Mouse (Mus musculus) embryonic facial prominence, embryonic 14.5 days (tissue): ENCODE results near the gene Acbd4. TPM values are rescaled to one million over a fixed set of nuclear protein-coding genes. Genes with fewer than 3 reads are reported as not detected.
A peak's percentile ranks its signal among the peaks of the same experiment; 100 is the strongest.

ENCODE experiments used
- ATAC-seq: fragments of 200-750 bp; cut with Nextera tagmentation; 2 replicates; pipeline ENCODE4 v1.8.0; 2017; ENCODE audit warnings: low read depth, moderate number of reproducible peaks, moderate TSS enrichment
- DNase-seq: peaks from one replicate; pipeline ENCODE4 v3.0.0-alpha.2; 2015; ENCODE audit warnings: low spot score
- H3K27ac ChIP-seq: fragments of 300-500 bp; sonication (generic); replicated peaks from 2 replicates; pipeline ENCODE4 v1.5.1; 2014; ENCODE audit warnings: low read depth, mild to moderate bottlenecking, low read length, moderate library complexity
- H3K27me3 ChIP-seq: fragments of 300-500 bp; sonication (generic); replicated peaks from 2 replicates; pipeline ENCODE4 v1.6.1; 2014; ENCODE audit warnings: low read length; ENCODE audit not compliant: control insufficient read depth, insufficient read depth
- H3K36me3 ChIP-seq: fragments of 300-500 bp; sonication (generic); 2 replicates; pipeline ENCODE4 v1.6.1; 2014; ENCODE audit warnings: low read length, mixed read lengths; ENCODE audit not compliant: control insufficient read depth, insufficient read depth
- H3K4me1 ChIP-seq: fragments of 300-500 bp; sonication (generic); 2 replicates; pipeline ENCODE4 v1.6.1; 2014; ENCODE audit warnings: antibody characterized with exemption, low read length; ENCODE audit not compliant: control insufficient read depth, insufficient read depth
- H3K4me2 ChIP-seq: fragments of 300-500 bp; sonication (generic); 2 replicates; pipeline ENCODE4 v1.6.1; 2014; ENCODE audit warnings: low read depth, mild to moderate bottlenecking, low read length, moderate library complexity, mixed read lengths
- H3K4me3 ChIP-seq: fragments of 300-500 bp; sonication (generic); 2 replicates; pipeline ENCODE4 v1.5.1; 2014; ENCODE audit warnings: low read depth, mild to moderate bottlenecking, low read length
- H3K9ac ChIP-seq: fragments of 300-500 bp; sonication (generic); 2 replicates; pipeline ENCODE4 v1.6.1; 2014; ENCODE audit warnings: low read depth, mild to moderate bottlenecking, low read length, moderate library complexity, mixed read lengths
- H3K9me3 ChIP-seq: fragments of 300-500 bp; sonication (generic); 2 replicates; pipeline ENCODE4 v1.6.1; 2016; ENCODE audit warnings: low read length; ENCODE audit not compliant: control insufficient read depth
- WGBS: fragments of 180-500 bp; shearing (Covaris S2); extraction: QIAGEN DNeasy Blood & Tissue Kit; methylation state at CpG from one replicate; pipeline ENCODE4 v1.1.7; 2014; 5-methylcytosine and 5-hydroxymethylcytosine counted together
- polyA plus RNA-seq: library from polyadenylated mRNA; unstranded; fragments of >200 nt; fragmentation: Nextera tagmentation; extraction: Ambion mirVana; gene quantifications from 2 replicates; pipeline ENCODE4 v1.2.1, GENCODE M21; 2014

Gene Acbd4
- polyA plus RNA-seq, result 15.0 and 21.4 TPM in 2 replicates

DNA sequence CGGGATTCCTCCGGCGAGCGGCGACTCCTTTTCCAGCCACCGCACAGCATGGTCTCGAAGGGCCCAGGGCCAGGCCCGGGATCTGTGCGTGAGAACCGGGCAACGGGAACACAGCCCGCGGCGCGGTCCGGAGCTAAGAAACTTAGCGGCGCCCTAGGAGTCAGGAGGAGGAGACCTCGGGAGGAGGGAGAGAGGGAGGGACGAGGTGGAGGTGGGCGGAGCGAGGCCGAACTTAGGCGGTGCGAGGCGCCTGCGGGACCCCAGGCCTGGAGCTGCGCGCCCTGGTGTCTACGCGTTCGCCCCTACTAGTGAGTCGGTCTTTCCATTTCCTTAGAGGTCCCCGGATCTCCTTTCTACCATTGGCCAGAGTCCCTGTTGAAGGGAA lies at the start of gene Acbd4, which contains the start of gene Plcd3:
Acbd4 (plus strand) TSS at position 202 of the 385 bp plus-strand sequence.
Plcd3 (minus strand) TSS at position 178 of the 385 bp plus-strand sequence.
- peak within 1 kb of the TSS; percentile 96 for H3K4me2 ChIP-seq
- peak; percentile 42 for ATAC-seq
- DNase-seq, result peak; percentile 87
- H3K27ac ChIP-seq, result no peak within 1 kb of the TSS
- H3K9ac ChIP-seq, result peak within 1 kb of the TSS; percentile 71
- peaks cover 20% of the 10 kb centered on the region for H3K4me1 ChIP-seq
- H3K27me3 ChIP-seq, result peaks cover 23% of the 10 kb centered on the region
- peak within 1 kb of the TSS; percentile 59 for H3K4me3 ChIP-seq
- no peaks in the 10 kb centered on the region for H3K9me3 ChIP-seq
- 0% methylated on average over 26 of the region's 34 CpGs for WGBS
- no peaks in the 10 kb centered on the region for H3K36me3 ChIP-seq

DNA sequence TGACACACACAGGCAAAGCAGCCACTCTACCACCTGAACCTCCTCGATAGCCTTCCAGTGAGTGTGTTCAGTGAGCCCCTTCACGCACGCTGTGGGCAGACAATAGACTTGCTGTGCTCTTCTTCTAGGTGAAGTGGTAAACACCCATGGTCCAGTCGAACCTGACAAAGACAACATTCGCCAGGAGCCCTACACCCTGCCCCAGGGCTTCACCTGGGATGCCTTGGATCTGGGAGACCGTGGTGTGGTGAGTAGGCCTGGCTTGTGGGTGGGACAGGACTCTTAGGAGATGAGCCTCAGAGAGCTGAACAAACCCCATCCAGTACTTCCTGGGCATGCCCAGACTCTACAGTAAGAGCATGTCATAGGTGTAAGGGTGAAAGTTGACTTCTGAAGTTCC lies 49.4 kb upstream of the Acbd4 start:
- H3K4me3 ChIP-seq, result no peak overlapping the region
- WGBS, result 88% methylated on average over 6 of the region's 6 CpGs
- H3K4me2 ChIP-seq, result no peak overlapping the region
- H3K4me1 ChIP-seq, result no peaks in the 10 kb centered on the region
- no peaks in the 10 kb centered on the region for H3K27me3 ChIP-seq
- H3K36me3 ChIP-seq, result peaks cover 68% of the 10 kb centered on the region
- H3K9ac ChIP-seq, result no peak overlapping the region
- DNase-seq, result no peak
- H3K9me3 ChIP-seq, result no peaks in the 10 kb centered on the region
- no peak overlapping the region for H3K27ac ChIP-seq
- ATAC-seq, result no peak

GRCm38 (mm10) chr11:103053191-103054076 lies 48.0 kb upstream of the Acbd4 start:
- H3K27me3 ChIP-seq, result no peaks in the 10 kb centered on the region
- 81% methylated on average over 18 of the region's 18 CpGs for WGBS
- H3K4me2 ChIP-seq, result no peak overlapping the region
- no peak overlapping the region for H3K27ac ChIP-seq
- H3K36me3 ChIP-seq, result peaks cover 76% of the 10 kb centered on the region
- no peaks in the 10 kb centered on the region for H3K9me3 ChIP-seq
- no peak for DNase-seq
- no peak overlapping the region for H3K9ac ChIP-seq
- ATAC-seq, result no peak
- H3K4me1 ChIP-seq, result no peaks in the 10 kb centered on the region
- no peak overlapping the region for H3K4me3 ChIP-seq

GRCm38 (mm10) chr11:103054798-103055197 lies 46.7 kb upstream of the Acbd4 start:
- 48% methylated on average over 6 of the region's 6 CpGs for WGBS
- Histone ChIP-seq H3K9ac (no peak overlapping the region), H3K4me3 (no peak overlapping the region), H3K4me2 (no peak overlapping the region), H3K27ac (no peak overlapping the region), H3K4me1 (no peaks in the 10 kb centered on the region), H3K9me3 (no peaks in the 10 kb centered on the region), H3K36me3 (peaks cover 83% of the 10 kb centered on the region), H3K27me3 (no peaks in the 10 kb centered on the region)
- ATAC-seq (no peak), DNase-seq (peak; percentile 86)

GRCm38 (mm10) chr11:103056636-103057035 lies 44.8 kb upstream of the Acbd4 start:
- Histone ChIP-seq H3K4me1 (no peaks in the 10 kb centered on the region), H3K4me2 (no peak overlapping the region), H3K4me3 (no peak overlapping the region), H3K27me3 (no peaks in the 10 kb centered on the region), H3K9ac (no peak overlapping the region), H3K27ac (no peak overlapping the region), H3K9me3 (no peaks in the 10 kb centered on the region), H3K36me3 (peaks cover 83% of the 10 kb centered on the region)
- no peak for DNase-seq
- WGBS, result 90% methylated on average over 7 of the region's 7 CpGs
- ATAC-seq, result no peak

DNA sequence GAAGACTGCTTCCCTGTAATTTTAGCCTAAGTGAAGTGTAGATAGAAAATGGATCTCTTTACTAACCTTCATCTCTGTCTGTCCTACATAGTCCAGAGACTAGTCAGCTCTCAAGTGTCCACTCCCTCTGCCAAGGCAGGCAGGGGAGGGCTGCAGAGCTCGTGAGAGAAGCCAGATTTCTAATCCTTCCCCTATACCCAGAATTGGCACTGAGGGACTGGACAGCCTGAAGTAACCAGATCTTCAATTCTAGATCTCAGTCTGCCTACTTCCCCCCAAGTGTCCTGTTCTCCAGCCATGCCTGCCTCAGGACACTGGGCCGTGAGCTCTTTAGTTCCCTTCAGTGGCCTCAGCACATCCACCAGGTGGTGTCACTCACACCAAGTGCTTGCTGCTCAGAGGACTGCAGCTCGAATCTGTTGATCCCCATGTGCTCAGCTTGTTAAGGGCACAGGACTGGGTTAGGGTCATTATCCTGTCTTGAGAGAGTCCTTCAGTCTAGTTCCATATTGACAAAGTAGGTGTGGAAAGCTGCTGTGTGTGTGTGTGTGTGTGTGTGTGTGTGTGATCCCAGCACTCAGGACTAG lies 42.9 kb upstream of the Acbd4 start:
- DNase-seq (no peak), ATAC-seq (no peak)
- H3K4me1 ChIP-seq, result no peaks in the 10 kb centered on the region
- no peak overlapping the region for H3K9ac ChIP-seq
- peaks cover 85% of the 10 kb centered on the region for H3K36me3 ChIP-seq
- WGBS, result 56% methylated on average over 3 of the region's 3 CpGs
- no peaks in the 10 kb centered on the region for H3K27me3 ChIP-seq
- no peaks in the 10 kb centered on the region for H3K9me3 ChIP-seq
- no peak overlapping the region for H3K4me2 ChIP-seq
- no peak overlapping the region for H3K27ac ChIP-seq
- H3K4me3 ChIP-seq, result no peak overlapping the region

GRCm38 (mm10) chr11:103066191-103067050 lies 35.1 kb upstream of the Acbd4 start:
- no peak for ATAC-seq
- Histone ChIP-seq H3K27ac (no peak overlapping the region), H3K9me3 (no peaks in the 10 kb centered on the region), H3K27me3 (no peaks in the 10 kb centered on the region), H3K4me2 (no peak overlapping the region), H3K9ac (no peak overlapping the region), H3K36me3 (peaks cover 92% of the 10 kb centered on the region), H3K4me3 (no peak overlapping the region), H3K4me1 (no peaks in the 10 kb centered on the region; the same call in 1 of the 2 replicates)
- WGBS, result 82% methylated on average over 14 of the region's 14 CpGs
- DNase-seq, result peak; percentile 49

- ATAC-seq (no peak), DNase-seq (no peak)
- Histone ChIP-seq H3K4me3 (no peak overlapping the region), H3K27ac (peak overlapping the region; percentile 63; the same call in 1 of the 2 replicates), H3K27me3 (no peaks in the 10 kb centered on the region), H3K9me3 (no peaks in the 10 kb centered on the region), H3K36me3 (peaks cover 87% of the 10 kb centered on the region), H3K9ac (no peak overlapping the region), H3K4me2 (no peak overlapping the region), H3K4me1 (no peaks in the 10 kb centered on the region; the same call in 1 of the 2 replicates)
- 83% methylated on average over 6 of the region's 6 CpGs for WGBS
Measured at GRCm38 (mm10) chr11:103067051-103067361, 34.5 kb upstream of the Acbd4 start.
